Mouse (Mus musculus) layer of hippocampus, postnatal 10 days (tissue): ENCODE measurements around the gene Krt28. TPM values are rescaled to one million over a fixed set of nuclear protein-coding genes. Genes with fewer than 3 reads are reported as not detected.

Experiments used
- DNase-seq, 2 experiments: peaks; one replicate each; pipeline ENCODE4 v3.0.0; 2021; ENCODE audit warnings: low spot score in 2 of 2
- total RNA-seq, 2 experiments: library from RNA; stranded (reverse); gene quantifications; 2 replicates each; pipeline ENCODE4 v1.2.3; 2021

The Krt28 gene
- total RNA-seq, 2 experiments from 2014 or later: 0.30 to 0.33 TPM

- peak in 1 of 2 experiments; percentile 22 for DNase-seq
Measured at GRCm38 (mm10) chr11:99369229-99369628, 5.5 kb downstream of the Krt28 start.

- peak in 1 of 2 experiments; percentile 19 for DNase-seq
Measured at GRCm38 (mm10) chr11:99366791-99367190, 7.9 kb downstream of the Krt28 start.

GRCm38 (mm10) chr11:99364412-99364811, 10.3 kb downstream of the Krt28 start:
- DNase-seq: peak; percentile 46 to 61

DNA sequence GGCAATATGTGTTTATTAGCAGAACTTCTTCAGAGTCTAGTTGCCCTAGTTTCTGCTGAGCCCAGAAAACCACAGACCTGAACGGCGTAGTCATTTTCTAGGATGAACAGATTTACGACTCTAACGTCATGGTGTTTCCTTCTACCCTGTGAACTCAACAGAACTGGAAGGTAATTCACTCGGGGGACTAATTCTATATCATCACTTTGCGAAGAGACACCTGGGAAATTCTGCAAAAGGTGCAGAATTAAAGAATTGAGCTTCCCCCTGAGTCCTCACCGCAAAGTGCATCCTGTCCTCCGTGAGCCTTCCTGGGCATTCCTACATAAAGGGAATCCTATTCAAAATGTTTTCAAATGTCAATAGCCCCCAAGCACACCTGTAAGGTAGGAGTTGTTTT, 13.3 kb downstream of the Krt28 start:
- no peak for DNase-seq

GRCm38 (mm10) chr11:99351004-99351403, 23.7 kb downstream of the Krt28 start, which contains the start of gene Krt27:
TSS of gene Krt27 (minus strand) at chr11:99351104.
- no peak for DNase-seq

DNA sequence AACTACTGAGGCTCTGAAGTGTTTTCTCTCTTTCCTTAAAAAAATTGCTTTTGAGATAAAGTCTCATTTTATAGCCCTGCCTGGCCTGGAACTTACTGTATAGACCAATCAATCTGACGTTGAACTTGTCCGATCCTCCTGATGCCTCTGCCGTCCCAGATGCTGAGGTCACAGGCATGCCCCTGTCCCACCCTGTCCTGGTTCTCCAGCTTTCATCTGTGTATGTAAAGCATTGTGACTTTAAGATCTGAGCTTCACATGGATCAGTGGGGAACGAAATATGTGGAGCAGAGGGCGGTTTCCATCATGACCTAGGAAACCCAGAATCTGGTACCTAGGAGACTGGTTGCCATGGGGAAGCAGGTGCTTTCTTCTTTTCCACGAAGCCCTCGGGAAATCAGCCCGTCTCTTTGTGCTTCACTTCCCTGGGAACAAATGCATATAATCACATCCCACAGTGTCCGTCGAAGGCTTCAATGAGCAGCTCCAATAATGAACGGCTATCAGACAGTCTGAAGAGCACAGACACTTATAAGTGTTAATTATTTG, 35.3 kb downstream of the Krt28 start:
- DNase-seq: no peak

- no peak for DNase-seq
Measured at GRCm38 (mm10) chr11:99337866-99338265, 36.8 kb downstream of the Krt28 start, which contains the start of gene Krt26. TSS of gene Krt26 (minus strand) at chr11:99337966.

DNA sequence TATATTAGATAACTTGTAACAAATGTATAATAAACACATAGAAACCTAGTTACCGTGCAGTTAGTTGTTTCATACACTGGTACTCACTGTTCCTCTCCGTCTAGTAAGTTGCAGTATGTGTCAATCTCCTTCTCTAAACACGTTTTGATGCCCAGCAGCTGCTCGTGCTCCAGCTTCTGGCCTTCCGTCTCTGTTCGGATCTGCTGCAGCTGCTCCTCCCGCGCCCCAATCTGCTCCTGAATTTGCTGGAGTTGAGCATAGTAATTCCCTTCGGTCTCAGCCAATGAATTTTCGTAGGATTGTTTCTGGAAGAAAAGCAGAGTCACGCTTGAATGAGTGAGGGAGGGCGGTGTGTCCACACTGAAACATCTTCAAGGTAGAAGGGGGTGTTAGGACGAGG, 41.3 kb downstream of the Krt28 start:
- peak; percentile 59 to 70 for DNase-seq

GRCm38 (mm10) chr11:99329655-99330054, 45.0 kb downstream of the Krt28 start:
- no peak for DNase-seq

DNA sequence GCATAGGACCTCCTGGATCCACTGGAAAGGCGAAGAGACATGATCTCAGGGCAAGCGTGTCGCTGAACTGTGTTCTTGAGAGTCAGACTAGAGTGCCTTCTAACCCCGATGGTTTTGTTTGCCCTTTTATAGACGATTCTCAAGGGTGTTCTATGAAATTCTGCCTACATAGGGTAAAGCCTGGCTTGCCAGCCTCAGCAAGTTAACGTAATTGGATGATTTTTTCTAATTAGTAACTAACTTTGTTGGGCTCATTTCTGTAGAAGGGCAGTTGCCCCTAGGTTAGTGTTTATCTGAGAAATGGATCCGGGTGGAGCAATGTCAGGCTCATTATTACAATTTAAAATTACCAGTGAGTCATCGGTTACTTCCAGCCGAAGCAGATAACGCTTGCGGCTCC, 51.9 kb downstream of the Krt28 start, which contains the start of gene Krt25:
Gene Krt25 (minus strand): TSS at position 101 of the 400 bp plus-strand sequence.
- no peak for DNase-seq

DNA sequence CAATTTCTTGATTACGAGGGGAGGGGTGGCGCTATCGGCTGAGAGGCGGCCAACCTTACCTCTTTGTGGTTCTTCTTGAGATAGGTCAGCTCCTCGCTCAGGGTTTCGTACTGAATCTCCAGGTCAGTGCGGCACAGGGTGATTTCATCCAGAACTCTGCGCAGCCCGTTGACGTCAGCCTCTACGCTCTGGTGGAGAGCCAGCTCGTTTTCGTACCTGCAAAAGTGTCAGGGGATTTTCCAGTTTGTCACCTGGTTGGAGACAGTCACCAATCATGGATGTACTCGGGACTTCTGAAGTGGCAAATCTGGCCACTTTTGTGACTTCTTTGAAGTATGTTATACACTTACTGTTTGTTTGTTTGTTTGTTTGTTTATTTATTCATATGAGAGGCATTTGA, 53.6 kb downstream of the Krt28 start:
- no peak for DNase-seq

DNA sequence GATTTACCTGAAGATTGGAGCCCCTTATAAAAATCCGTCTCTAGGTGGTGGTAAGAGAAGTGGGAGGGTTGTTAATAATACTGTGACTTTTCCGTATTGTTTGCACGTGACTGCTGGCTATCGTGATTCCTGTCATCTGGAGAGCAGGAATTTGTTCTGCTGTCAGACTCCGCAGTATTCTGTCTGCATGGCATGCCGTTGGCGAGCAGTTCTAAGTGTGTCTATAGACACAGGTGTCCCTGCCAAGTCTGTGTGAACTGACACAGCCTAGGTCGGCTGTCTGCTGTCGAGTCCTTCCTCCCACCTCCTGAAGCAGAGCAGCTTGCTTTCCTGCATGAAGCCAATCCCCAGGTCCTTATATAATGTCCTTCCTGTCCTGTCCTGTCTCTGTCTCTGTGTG, 55.6 kb downstream of the Krt28 start:
- DNase-seq: no peak

DNA sequence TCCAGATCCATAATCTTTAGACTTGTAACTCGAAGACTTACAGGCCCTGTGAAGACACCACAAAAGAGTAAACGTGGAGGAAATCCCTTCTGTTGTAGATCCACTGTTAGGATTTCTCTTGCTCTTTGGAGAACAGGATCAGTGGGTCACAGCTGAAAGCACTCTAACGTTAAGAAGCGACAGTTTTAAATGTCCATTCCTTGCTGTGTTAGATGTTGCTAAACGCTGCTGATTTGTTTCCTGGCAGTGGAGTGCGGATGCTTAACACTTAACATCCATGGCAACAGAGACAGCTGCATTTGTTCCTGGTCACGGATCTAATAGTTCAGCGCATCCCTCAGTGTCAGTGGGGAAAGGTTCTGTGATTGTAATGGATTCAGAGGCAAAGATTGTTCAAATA, 58.2 kb downstream of the Krt28 start:
- no peak for DNase-seq

Other genes starting within 250 kb of the Krt28 start
- not detected for gene Ccr7, start 219.8 kb downstream of the Krt28 start, total RNA-seq
- 10 to 100 TPM; 90.7 to 93.3 TPM for gene Smarce1, start 143.9 kb downstream of the Krt28 start, total RNA-seq
- gene Krt222, start 130.8 kb downstream of the Krt28 start, total RNA-seq: 10 to 100 TPM; 24.0 to 25.7 TPM
- not detected for gene Krt24, start 89.6 kb downstream of the Krt28 start, total RNA-seq
- not detected for gene Krt25, start 52.0 kb downstream of the Krt28 start, total RNA-seq
- under 1 TPM; 0.13 to 0.23 TPM for gene Krt26, start 36.9 kb downstream of the Krt28 start, total RNA-seq
- not detected for gene Krt27, start 23.8 kb downstream of the Krt28 start, total RNA-seq
- 10 to 100 TPM; 14.3 to 14.8 TPM for gene Krt10, start 14.5 kb upstream of the Krt28 start, total RNA-seq
- 1 to 10 TPM; 1.5 to 1.6 TPM for gene Krt12, start 47.4 kb upstream of the Krt28 start, total RNA-seq
- not detected for gene Krt20, start 63.2 kb upstream of the Krt28 start, total RNA-seq
- not detected for gene Krt23, start 118.2 kb upstream of the Krt28 start, total RNA-seq
- gene Krt39, start 146.4 kb upstream of the Krt28 start, total RNA-seq: not detected
- not detected for gene Krt40, start 168.3 kb upstream of the Krt28 start, total RNA-seq
- not detected for gene Krtap3-3, start 176.0 kb upstream of the Krt28 start, total RNA-seq
- not detected for gene Krtap3-2, start 181.9 kb upstream of the Krt28 start, total RNA-seq
- gene Gm11939, start 184.6 kb upstream of the Krt28 start, total RNA-seq: not detected
- not detected for gene Krtap3-1, start 191.7 kb upstream of the Krt28 start, total RNA-seq
- gene Krtap1-5, start 206.1 kb upstream of the Krt28 start, total RNA-seq: not detected
- gene Krtap1-4, start 208.8 kb upstream of the Krt28 start, total RNA-seq: not detected
- gene Krtap1-3, start 216.4 kb upstream of the Krt28 start, total RNA-seq: not detected
- not detected for gene Krtap9-3, start 223.2 kb upstream of the Krt28 start, total RNA-seq
- not detected for gene Gm11938, start 228.4 kb upstream of the Krt28 start, total RNA-seq
- not detected for gene Gm11937, start 235.3 kb upstream of the Krt28 start, total RNA-seq
- not detected for gene Krtap2-4, start 239.9 kb upstream of the Krt28 start, total RNA-seq
- gene Gm11562, start 245.5 kb upstream of the Krt28 start, total RNA-seq: not detected